Mouse (Mus musculus): Measurements from ENCODE around the gene Mga. TPM values are rescaled to one million over a fixed set of nuclear protein-coding genes. Genes with fewer than 3 reads are reported as not detected.

Gene Mga
- total RNA-seq, 4 experiments from 2014 or later = 70.3 to 84.8 (median 75.3) TPM

Small RNAs within 50 kb of the gene (microRNA-seq; reads per million reads assigned to microRNA genes)
- 0.25 to 0.64 reads per million in 2 experiments for gene Mir7665

Other genes starting within 250 kb of the Mga start
- 10 to 100 TPM; 28.8 to 35.1 (median 29.7) TPM for gene Ndufaf1, start 234.4 kb upstream of the Mga start, total RNA-seq (2022)
- 10 to 100 TPM; 53.9 to 57.2 (median 56.1) TPM for gene Rtf1, start 222.2 kb upstream of the Mga start, total RNA-seq (2022)
- 100 to 1,000 TPM; 213 to 245 (median 228) TPM for gene Itpka, start 154.9 kb upstream of the Mga start, total RNA-seq (2022)
- 10 to 100 TPM; 13.4 to 17.8 (median 14.7) TPM for gene Ltk, start 136.8 kb upstream of the Mga start, total RNA-seq (2022)
- gene Rpap1, start 109.7 kb upstream of the Mga start, total RNA-seq (2022) = 10 to 100 TPM; 18.6 to 21.5 (median 19.2) TPM
- gene Tyro3, start 99.5 kb upstream of the Mga start, total RNA-seq (2022) = 10 to 100 TPM; 86.0 to 95.4 (median 91.3) TPM
- 10 to 100 TPM; 38.0 to 56.3 (median 47.2) TPM for gene Mapkbp1, start 75.5 kb downstream of the Mga start, total RNA-seq (2022)
- gene Jmjd7, start 130.3 kb downstream of the Mga start, total RNA-seq (2022) = 1 to 10 TPM; 3.6 to 5.7 (median 4.2) TPM
- 1 to 10 TPM; 1.9 to 7.8 (median 3.4) TPM for gene Gm28042, start 130.3 kb downstream of the Mga start, total RNA-seq (2022)
- gene Pla2g4b, start 136.2 kb downstream of the Mga start, total RNA-seq (2022) = 1 to 10 TPM; 1.4 to 5.6 (median 3.5) TPM

Data from layer of hippocampus, adult 8-10 months (tissue).